Mouse (Mus musculus): ENCODE data around the gene C2cd2l. TPM values are rescaled to one million over a fixed set of nuclear protein-coding genes. Genes with fewer than 3 reads are reported as not detected.

Gene C2cd2l
- total and polyA plus RNA-seq, 2 experiments from 2014 or later, result 22.6 to 57.1 TPM

- Histone ChIP-seq H3K4me3 (ENCODE audit: low read depth, low read length) (peak within 1 kb of the TSS; percentile 31), H3K9ac (replicated peaks; ENCODE audit: low read length, poor library complexity, severe bottlenecking) (peak within 1 kb of the TSS; percentile 61), H3K4me2 (ENCODE audit: low read depth, low read length, poor library complexity, severe bottlenecking) (peak within 1 kb of the TSS; percentile 60), H3K27me3 (ENCODE audit: insufficient read depth, low read length) (no peaks in the 10 kb centered on the region), H3K9me3 (ENCODE audit: low read length) (no peaks in the 10 kb centered on the region), H3K27ac (ENCODE audit: low read depth, low read length) (peak within 1 kb of the TSS; percentile 59), H3K4me1 (ENCODE audit: insufficient read depth, low read length) (peaks cover 12% of the 10 kb centered on the region), H3K36me3 (ENCODE audit: insufficient read depth, low read length) (0 out of 2 replicates have a peak, but pooled peaks cover 4% of the 10 kb centered on the region)
- WGBS, result 81% methylated on average over 6 of the region's 6 CpGs
- no peak for TF ChIP-seq CTCF (IDR thresholded peaks at IDR 0.05)
- DNase-seq (ENCODE audit: low spot score) (no peak), ATAC-seq (ENCODE audit: low FRiP score) (no peak)
Observed at GRCm38 (mm10) chr9:44268432-44268831, 51.7 kb downstream of the C2cd2l start, which contains the start of gene Nlrx1. Gene Nlrx1, minus strand, starts transcription at chr9:44268599.

DNA sequence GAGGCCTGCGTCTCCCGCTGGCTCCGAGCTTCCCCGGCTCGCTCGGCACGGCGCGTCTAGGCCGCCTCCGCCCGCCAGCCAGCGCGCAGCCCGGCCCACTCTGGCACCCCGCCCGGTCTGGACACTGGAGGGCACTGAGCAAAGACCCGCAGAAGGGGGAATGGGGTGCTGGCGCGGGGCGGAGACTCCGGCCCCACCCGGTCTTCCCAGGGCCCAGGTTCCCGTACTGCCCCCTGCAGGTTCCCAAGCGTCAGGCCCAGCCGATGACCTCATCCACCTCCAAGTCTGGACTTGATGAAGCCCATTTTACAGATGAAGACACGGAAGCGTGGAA is 52.1 kb downstream of the C2cd2l start:
- H3K9me3 ChIP-seq (ENCODE audit: low read length), result no peaks in the 10 kb centered on the region
- H3K4me3 ChIP-seq (ENCODE audit: low read depth, low read length), result peak overlapping the region; percentile 31
- H3K4me2 ChIP-seq (ENCODE audit: low read depth, low read length, poor library complexity, severe bottlenecking), result peak overlapping the region; percentile 60
- TF ChIP-seq CTCF (IDR thresholded peaks at IDR 0.05), result peak; percentile 66
- H3K27me3 ChIP-seq (ENCODE audit: insufficient read depth, low read length), result no peaks in the 10 kb centered on the region
- H3K27ac ChIP-seq (ENCODE audit: low read depth, low read length), result peak overlapping the region; percentile 59
- 0 out of 2 replicates have a peak, but pooled peaks cover under 1% of the 10 kb centered on the region for H3K36me3 ChIP-seq (ENCODE audit: insufficient read depth, low read length)
- peaks cover 12% of the 10 kb centered on the region for H3K4me1 ChIP-seq (ENCODE audit: insufficient read depth, low read length)
- WGBS, result 8% methylated on average over 26 of the region's 28 CpGs
- peak overlapping the region; percentile 61 for H3K9ac ChIP-seq (replicated peaks; ENCODE audit: low read length, poor library complexity, severe bottlenecking)
- DNase-seq (ENCODE audit: low spot score) (peak; percentile 80), ATAC-seq (ENCODE audit: low FRiP score) (peak; percentile 78)

GRCm38 (mm10) chr9:44267319-44268026 is 52.6 kb downstream of the C2cd2l start:
- Histone ChIP-seq H3K27ac (ENCODE audit: low read depth, low read length) (peak overlapping the region; percentile 59), H3K27me3 (ENCODE audit: insufficient read depth, low read length) (no peaks in the 10 kb centered on the region), H3K36me3 (ENCODE audit: insufficient read depth, low read length) (no peaks in the 10 kb centered on the region), H3K9ac (replicated peaks; ENCODE audit: low read length, poor library complexity, severe bottlenecking) (peak overlapping the region; percentile 61), H3K9me3 (ENCODE audit: low read length) (no peaks in the 10 kb centered on the region), H3K4me1 (ENCODE audit: insufficient read depth, low read length) (peaks cover 12% of the 10 kb centered on the region), H3K4me3 (ENCODE audit: low read depth, low read length) (peak overlapping the region; percentile 31), H3K4me2 (ENCODE audit: low read depth, low read length, poor library complexity, severe bottlenecking) (peak overlapping the region; percentile 60)
- ATAC-seq (ENCODE audit: low FRiP score) (no peak), DNase-seq (ENCODE audit: low spot score) (no peak)
- peak; percentile 24; the same call in 1 of the 2 replicates for TF ChIP-seq CTCF (IDR thresholded peaks at IDR 0.05)
- WGBS, result 8% methylated on average over 22 of the region's 23 CpGs

- no peaks in the 10 kb centered on the region for H3K9me3 ChIP-seq (ENCODE audit: low read length)
- H3K36me3 ChIP-seq (ENCODE audit: insufficient read depth, low read length), result no peaks in the 10 kb centered on the region
- peak overlapping the region; percentile 59; the same call in 1 of the 2 replicates for H3K27ac ChIP-seq (ENCODE audit: low read depth, low read length)
- no peak for TF ChIP-seq CTCF (IDR thresholded peaks at IDR 0.05)
- no peak overlapping the region for H3K4me3 ChIP-seq (ENCODE audit: low read depth, low read length)
- DNase-seq (ENCODE audit: low spot score) (no peak), ATAC-seq (ENCODE audit: low FRiP score) (0 out of 2 replicates have a peak, but pooled peaks have one; percentile 27)
- no peak overlapping the region for H3K4me2 ChIP-seq (ENCODE audit: low read depth, low read length, poor library complexity, severe bottlenecking)
- peaks cover 12% of the 10 kb centered on the region for H3K4me1 ChIP-seq (ENCODE audit: insufficient read depth, low read length)
- no peak overlapping the region; the same call in 1 of the 2 replicates for H3K9ac ChIP-seq (replicated peaks; ENCODE audit: low read length, poor library complexity, severe bottlenecking)
- no peaks in the 10 kb centered on the region for H3K27me3 ChIP-seq (ENCODE audit: insufficient read depth, low read length)
- 23% methylated on average over 8 of the region's 8 CpGs for WGBS
Observed at GRCm38 (mm10) chr9:44266478-44267226, 53.4 kb downstream of the C2cd2l start.

DNA sequence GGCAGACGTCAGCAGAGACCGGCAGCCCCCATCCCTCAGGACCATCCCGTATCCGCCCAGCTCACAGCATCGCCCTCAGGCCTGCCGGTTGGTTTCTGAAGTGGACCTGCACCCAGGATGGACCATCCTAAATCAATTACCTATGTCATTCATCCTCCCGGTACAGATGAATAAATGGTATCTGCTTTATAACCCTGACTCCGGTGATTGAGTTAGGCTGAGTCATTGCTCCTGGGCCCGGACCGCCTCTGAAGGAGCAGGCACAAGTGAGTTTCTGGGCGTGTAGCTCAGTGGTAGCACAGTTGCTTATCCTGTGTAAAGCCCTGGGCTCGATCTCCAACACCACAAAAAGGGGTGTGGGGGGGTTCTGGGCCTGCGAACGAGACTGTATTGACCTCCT is 58.7 kb downstream of the C2cd2l start:
- H3K27me3 ChIP-seq (ENCODE audit: insufficient read depth, low read length), result no peaks in the 10 kb centered on the region
- H3K27ac ChIP-seq (ENCODE audit: low read depth, low read length), result no peak overlapping the region
- ATAC-seq (ENCODE audit: low FRiP score), result no peak
- H3K4me1 ChIP-seq (ENCODE audit: insufficient read depth, low read length), result peaks cover 8% of the 10 kb centered on the region; the same call in 1 of the 2 replicates
- no peak overlapping the region for H3K4me3 ChIP-seq (ENCODE audit: low read depth, low read length)
- H3K4me2 ChIP-seq (ENCODE audit: low read depth, low read length, poor library complexity, severe bottlenecking), result no peak overlapping the region
- 85% methylated on average over 14 of the region's 14 CpGs for WGBS
- TF ChIP-seq CTCF (IDR thresholded peaks at IDR 0.05), result no peak
- no peak for DNase-seq (ENCODE audit: low spot score)
- H3K9ac ChIP-seq (replicated peaks; ENCODE audit: low read length, poor library complexity, severe bottlenecking), result no peak overlapping the region
- no peaks in the 10 kb centered on the region for H3K9me3 ChIP-seq (ENCODE audit: low read length)
- no peaks in the 10 kb centered on the region for H3K36me3 ChIP-seq (ENCODE audit: insufficient read depth, low read length)

Small RNA genes lying within 50 kb of the gene (microRNA-seq; reads per million reads assigned to microRNA genes)
- gene Gm44335 (ENCODE audit: borderline number of aligned reads), result not detected

Other genes starting within 250 kb of the C2cd2l start
- gene Mfrp, start 218.6 kb downstream of the C2cd2l start, total RNA-seq (2014; rRNA removed), result 0.19 and 2.8 TPM in 2 replicates
- 0.05 TPM in 1 of 2 replicates, not detected in the other for gene Mfrp, start 218.6 kb downstream of the C2cd2l start, polyA plus RNA-seq (2015; fragmentation: Nextera tagmentation; extraction: Ambion mirVana)
- 16.6 and 29.0 TPM in 2 replicates for gene C1qtnf5, start 213.0 kb downstream of the C2cd2l start, total RNA-seq (2014; rRNA removed)
- 9.9 and 10.7 TPM in 2 replicates for gene C1qtnf5, start 213.0 kb downstream of the C2cd2l start, polyA plus RNA-seq (2015; fragmentation: Nextera tagmentation; extraction: Ambion mirVana)
- not detected in 2 replicates for gene Gm49380, start 206.8 kb downstream of the C2cd2l start, total RNA-seq (2014; rRNA removed)
- 0.07 and 0.27 TPM in 2 replicates for gene Gm49380, start 206.8 kb downstream of the C2cd2l start, polyA plus RNA-seq (2015; fragmentation: Nextera tagmentation; extraction: Ambion mirVana)
- gene Rnf26, start 206.8 kb downstream of the C2cd2l start, total RNA-seq (2014; rRNA removed), result 13.0 and 15.0 TPM in 2 replicates
- 33.4 and 34.1 TPM in 2 replicates for gene Rnf26, start 206.8 kb downstream of the C2cd2l start, polyA plus RNA-seq (2015; fragmentation: Nextera tagmentation; extraction: Ambion mirVana)
- 14.6 and 19.9 TPM in 2 replicates for gene Mcam, start 185.8 kb downstream of the C2cd2l start, total RNA-seq (2014; rRNA removed)
- 4.4 TPM in 2 replicates for gene Mcam, start 185.8 kb downstream of the C2cd2l start, polyA plus RNA-seq (2015; fragmentation: Nextera tagmentation; extraction: Ambion mirVana)
- 32.1 and 43.9 TPM in 2 replicates for gene Cbl, start 86.2 kb downstream of the C2cd2l start, total RNA-seq (2014; rRNA removed)
- gene Cbl, start 86.2 kb downstream of the C2cd2l start, polyA plus RNA-seq (2015; fragmentation: Nextera tagmentation; extraction: Ambion mirVana), result 14.7 and 17.3 TPM in 2 replicates
- 3.0 and 6.1 TPM in 2 replicates for gene Ccdc153, start 79.6 kb downstream of the C2cd2l start, total RNA-seq (2014; rRNA removed)
- 2.7 TPM in 2 replicates for gene Ccdc153, start 79.6 kb downstream of the C2cd2l start, polyA plus RNA-seq (2015; fragmentation: Nextera tagmentation; extraction: Ambion mirVana)
- 0.27 TPM in 1 of 2 replicates, not detected in the other for gene Pdzd3, start 68.8 kb downstream of the C2cd2l start, total RNA-seq (2014; rRNA removed)
- 0.58 and 0.63 TPM in 2 replicates for gene Pdzd3, start 68.8 kb downstream of the C2cd2l start, polyA plus RNA-seq (2015; fragmentation: Nextera tagmentation; extraction: Ambion mirVana)
- 4.2 and 6.2 TPM in 2 replicates for gene Nlrx1, start 51.7 kb downstream of the C2cd2l start, total RNA-seq (2014; rRNA removed)
- 6.0 and 6.9 TPM in 2 replicates for gene Nlrx1, start 51.7 kb downstream of the C2cd2l start, polyA plus RNA-seq (2015; fragmentation: Nextera tagmentation; extraction: Ambion mirVana)
- gene Abcg4, start 31.7 kb downstream of the C2cd2l start, total RNA-seq (2014; rRNA removed), result 60.0 and 65.8 TPM in 2 replicates
- gene Abcg4, start 31.7 kb downstream of the C2cd2l start, polyA plus RNA-seq (2015; fragmentation: Nextera tagmentation; extraction: Ambion mirVana), result 27.9 and 28.2 TPM in 2 replicates
- gene Hinfp, start 14.6 kb downstream of the C2cd2l start, total RNA-seq (2014; rRNA removed), result 21.8 and 25.3 TPM in 2 replicates
- gene Hinfp, start 14.6 kb downstream of the C2cd2l start, polyA plus RNA-seq (2015; fragmentation: Nextera tagmentation; extraction: Ambion mirVana), result 15.2 and 15.4 TPM in 2 replicates
- gene Dpagt1, start 5.7 kb upstream of the C2cd2l start, total RNA-seq (2014; rRNA removed), result 23.2 and 27.2 TPM in 2 replicates
- gene Dpagt1, start 5.7 kb upstream of the C2cd2l start, polyA plus RNA-seq (2015; fragmentation: Nextera tagmentation; extraction: Ambion mirVana), result 33.6 and 34.1 TPM in 2 replicates
- 91.7 and 145 TPM in 2 replicates for gene H2afx, start 14.4 kb upstream of the C2cd2l start, total RNA-seq (2014; rRNA removed)
- 112 and 119 TPM in 2 replicates for gene H2afx, start 14.4 kb upstream of the C2cd2l start, polyA plus RNA-seq (2015; fragmentation: Nextera tagmentation; extraction: Ambion mirVana)
- gene Hmbs, start 23.9 kb upstream of the C2cd2l start, total RNA-seq (2014; rRNA removed), result 30.1 and 31.7 TPM in 2 replicates
- gene Hmbs, start 23.9 kb upstream of the C2cd2l start, polyA plus RNA-seq (2015; fragmentation: Nextera tagmentation; extraction: Ambion mirVana), result 55.5 and 56.9 TPM in 2 replicates
- gene Vps11, start 41.4 kb upstream of the C2cd2l start, total RNA-seq (2014; rRNA removed), result 41.5 and 42.6 TPM in 2 replicates
- 41.5 and 43.3 TPM in 2 replicates for gene Vps11, start 41.4 kb upstream of the C2cd2l start, polyA plus RNA-seq (2015; fragmentation: Nextera tagmentation; extraction: Ambion mirVana)
- gene Hyou1, start 59.2 kb upstream of the C2cd2l start, total RNA-seq (2014; rRNA removed), result 64.7 and 78.8 TPM in 2 replicates
- gene Hyou1, start 59.2 kb upstream of the C2cd2l start, polyA plus RNA-seq (2015; fragmentation: Nextera tagmentation; extraction: Ambion mirVana), result 16.9 and 18.5 TPM in 2 replicates
- gene Slc37a4, start 76.6 kb upstream of the C2cd2l start, total RNA-seq (2014; rRNA removed), result 70.7 and 99.6 TPM in 2 replicates
- gene Slc37a4, start 76.6 kb upstream of the C2cd2l start, polyA plus RNA-seq (2015; fragmentation: Nextera tagmentation; extraction: Ambion mirVana), result 35.9 and 42.2 TPM in 2 replicates
- 298 and 395 TPM in 2 replicates for gene Rps25, start 86.9 kb upstream of the C2cd2l start, total RNA-seq (2014; rRNA removed)
- 1,596 and 1,621 TPM in 2 replicates for gene Rps25, start 86.9 kb upstream of the C2cd2l start, polyA plus RNA-seq (2015; fragmentation: Nextera tagmentation; extraction: Ambion mirVana)
- 149 and 166 TPM in 2 replicates for gene Trappc4, start 87.3 kb upstream of the C2cd2l start, total RNA-seq (2014; rRNA removed)
- gene Trappc4, start 87.3 kb upstream of the C2cd2l start, polyA plus RNA-seq (2015; fragmentation: Nextera tagmentation; extraction: Ambion mirVana), result 326 and 327 TPM in 2 replicates
- 20.0 and 23.2 TPM in 2 replicates for gene Ccdc84, start 98.3 kb upstream of the C2cd2l start, total RNA-seq (2014; rRNA removed)
- 30.2 and 36.1 TPM in 2 replicates for gene Ccdc84, start 98.3 kb upstream of the C2cd2l start, polyA plus RNA-seq (2015; fragmentation: Nextera tagmentation; extraction: Ambion mirVana)
- gene Foxr1, start 120.9 kb upstream of the C2cd2l start, total RNA-seq (2014; rRNA removed), result not detected in 2 replicates
- not detected in 2 replicates for gene Foxr1, start 120.9 kb upstream of the C2cd2l start, polyA plus RNA-seq (2015; fragmentation: Nextera tagmentation; extraction: Ambion mirVana)
- not detected in 2 replicates for gene Upk2, start 134.7 kb upstream of the C2cd2l start, total RNA-seq (2014; rRNA removed)
- gene Upk2, start 134.7 kb upstream of the C2cd2l start, polyA plus RNA-seq (2015; fragmentation: Nextera tagmentation; extraction: Ambion mirVana), result not detected in 2 replicates
- gene Bcl9l, start 162.5 kb upstream of the C2cd2l start, total RNA-seq (2014; rRNA removed), result 42.1 and 61.1 TPM in 2 replicates
- gene Bcl9l, start 162.5 kb upstream of the C2cd2l start, polyA plus RNA-seq (2015; fragmentation: Nextera tagmentation; extraction: Ambion mirVana), result 10.0 and 10.4 TPM in 2 replicates
- gene Cxcr5, start 241.6 kb upstream of the C2cd2l start, total RNA-seq (2014; rRNA removed), result not detected in 2 replicates
- not detected in 2 replicates for gene Cxcr5, start 241.6 kb upstream of the C2cd2l start, polyA plus RNA-seq (2015; fragmentation: Nextera tagmentation; extraction: Ambion mirVana)

Data from midbrain, postnatal 0 days (tissue).